Mouse (Mus musculus) cerebellum, adult 9-11 months (tissue): ENCODE data around the gene Cldn5.

Experiments used
- DNase-seq: peaks from one replicate; pipeline ENCODE4 v3.0.0; 2022

Cldn5 gene

DNA sequence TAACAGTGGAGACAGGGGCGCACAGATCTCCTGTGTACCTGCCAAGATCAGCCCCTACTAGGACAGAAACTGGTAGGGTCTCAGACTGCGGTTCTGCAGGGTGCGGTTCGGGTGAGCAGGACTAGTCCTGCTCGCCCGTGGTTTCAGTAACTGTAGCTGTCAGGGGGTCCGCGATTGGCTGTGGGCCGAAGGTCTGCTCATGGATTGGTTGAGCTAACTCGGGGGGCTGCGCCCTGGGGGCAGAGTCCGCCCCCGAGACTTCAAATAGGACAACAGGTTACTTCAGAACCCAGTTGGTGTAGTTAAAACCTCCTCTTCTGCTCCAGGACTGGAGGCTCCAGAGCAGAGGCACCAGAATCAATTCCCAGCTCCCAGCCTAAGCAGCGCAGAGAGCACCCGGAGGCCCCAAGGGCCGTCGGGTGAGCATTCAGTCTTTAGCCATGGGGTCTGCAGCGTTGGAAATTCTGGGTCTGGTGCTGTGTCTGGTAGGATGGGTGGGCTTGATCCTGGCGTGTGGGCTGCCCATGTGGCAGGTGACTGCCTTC is at the start of gene Cldn5:
TSS of gene Cldn5 (plus strand) at position 292 of the 545 bp plus-strand sequence.
- no peak for DNase-seq

- no peak for DNase-seq
Observed at GRCm38 (mm10) chr16:18727536-18728499, 48.8 kb upstream of the Cldn5 start.

- DNase-seq: no peak
Observed at GRCm38 (mm10) chr16:18729185-18729584, 47.5 kb upstream of the Cldn5 start.

GRCm38 (mm10) chr16:18730640-18731039 is 46.0 kb upstream of the Cldn5 start:
- DNase-seq: no peak

- no peak for DNase-seq
Observed at GRCm38 (mm10) chr16:18733100-18733956, 43.3 kb upstream of the Cldn5 start.

DNA sequence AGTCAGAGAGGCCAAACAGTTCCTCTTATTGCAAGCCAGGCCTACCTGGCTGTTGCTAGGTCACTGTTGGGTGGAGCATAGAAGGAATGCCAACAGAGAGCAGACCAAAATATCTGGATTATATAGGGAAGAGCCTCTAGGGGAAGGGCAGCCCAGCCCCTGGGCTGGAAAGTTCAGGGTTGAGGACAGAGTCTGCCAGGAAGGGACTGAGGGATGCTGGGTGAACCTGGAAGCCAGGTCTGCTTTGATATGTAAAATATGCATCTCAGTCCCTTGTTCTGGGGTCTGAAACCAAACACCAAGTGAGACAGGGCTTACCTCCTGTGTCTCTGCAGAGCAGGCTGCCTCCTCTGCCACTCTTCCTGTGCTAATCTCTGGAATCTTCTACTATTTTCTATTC is 38.3 kb upstream of the Cldn5 start:
- no peak for DNase-seq

DNA sequence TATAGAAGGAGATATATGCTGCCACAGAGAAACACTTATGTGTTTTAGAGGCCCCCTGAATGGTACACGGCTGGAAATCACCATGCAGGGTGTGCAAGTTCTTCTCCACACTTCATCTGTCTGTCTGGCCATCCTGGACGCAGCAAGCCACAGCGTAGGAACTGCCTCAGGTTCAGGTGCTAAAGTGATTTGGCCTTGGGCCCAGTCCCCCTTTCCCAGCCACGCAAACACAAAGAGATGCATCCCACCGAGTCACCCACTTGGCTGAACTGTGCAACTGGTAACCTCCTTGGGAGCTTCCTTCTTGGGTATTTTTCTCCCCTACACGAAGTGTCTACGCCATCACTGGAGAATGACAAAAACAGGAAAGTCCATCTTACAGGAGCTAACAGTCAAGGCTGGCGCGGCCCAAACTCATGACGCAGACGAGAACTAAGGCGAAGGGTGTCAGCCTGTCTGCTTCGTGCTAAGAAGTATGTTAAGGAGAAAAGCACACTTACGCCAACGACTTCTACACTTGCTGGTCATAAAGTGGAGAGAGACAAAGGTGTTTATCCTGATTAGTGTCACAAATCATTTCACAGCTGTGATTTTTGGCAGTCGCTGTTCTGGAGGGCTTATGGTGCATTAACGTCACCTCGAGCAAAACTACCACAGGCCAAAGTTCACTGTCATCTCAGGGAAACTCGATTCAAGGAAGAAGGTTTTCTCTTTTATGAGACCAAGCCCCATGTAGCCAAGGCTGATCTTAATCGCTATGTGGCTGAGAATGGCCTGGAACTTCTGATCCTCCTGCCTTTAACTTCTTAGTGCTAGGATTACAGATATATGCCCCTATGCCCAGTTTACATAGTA is 30.2 kb upstream of the Cldn5 start:
- no peak for DNase-seq

GRCm38 (mm10) chr16:18751101-18751500 is 25.5 kb upstream of the Cldn5 start:
- no peak for DNase-seq

DNA sequence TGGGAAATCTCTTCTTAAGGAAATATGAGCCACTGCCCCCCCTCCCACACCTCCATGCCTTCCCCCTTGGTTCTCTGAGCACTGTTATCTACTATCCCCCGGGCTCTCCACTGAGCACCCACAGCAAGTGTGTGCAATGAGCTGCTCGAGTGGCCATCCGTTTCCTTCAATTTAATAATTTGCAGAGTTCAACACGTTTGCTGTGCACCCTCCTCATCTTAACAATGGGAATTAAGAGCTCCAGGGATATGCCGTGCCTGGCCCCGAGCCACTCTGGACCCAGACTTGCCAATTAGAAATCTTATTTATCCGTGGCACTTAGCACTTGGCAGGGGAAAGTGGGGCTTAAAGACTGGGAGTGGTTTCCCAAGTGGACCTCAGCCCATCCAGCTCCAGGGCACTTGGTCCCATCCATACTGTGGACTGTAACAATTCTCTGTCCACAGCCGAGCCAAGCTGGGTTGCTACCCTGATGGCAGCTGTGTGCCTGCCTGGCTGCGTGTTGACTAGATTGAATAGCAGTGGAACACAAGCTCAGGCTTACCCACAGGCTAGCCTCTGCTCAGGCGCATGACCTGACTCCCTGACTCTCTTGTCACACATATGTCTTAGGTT is 24.7 kb upstream of the Cldn5 start:
- no peak for DNase-seq

- DNase-seq: no peak
Observed at GRCm38 (mm10) chr16:18761734-18762133, 14.9 kb upstream of the Cldn5 start.

DNA sequence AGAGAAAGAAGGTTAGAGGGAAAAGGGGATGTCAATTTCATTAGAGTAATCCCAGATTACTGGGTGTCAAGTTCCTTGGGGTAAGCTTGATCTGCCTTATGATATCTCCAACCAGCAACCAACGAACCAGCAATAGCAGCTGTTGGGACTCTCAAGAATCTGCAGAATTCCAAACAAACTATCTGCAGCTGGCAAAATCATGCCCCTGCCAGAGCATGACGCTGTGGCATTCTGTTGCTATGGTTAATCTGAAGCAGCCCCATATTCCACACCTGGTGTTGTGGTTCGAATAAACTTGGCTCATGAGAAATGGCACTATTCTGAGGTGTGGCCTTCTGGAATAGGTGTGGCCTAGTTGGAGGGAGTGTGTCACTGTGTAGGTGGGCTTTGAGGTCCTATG is 13.7 kb upstream of the Cldn5 start:
- no peak for DNase-seq

- DNase-seq: no peak
Observed at GRCm38 (mm10) chr16:18766390-18766789, 10.3 kb upstream of the Cldn5 start.

DNA sequence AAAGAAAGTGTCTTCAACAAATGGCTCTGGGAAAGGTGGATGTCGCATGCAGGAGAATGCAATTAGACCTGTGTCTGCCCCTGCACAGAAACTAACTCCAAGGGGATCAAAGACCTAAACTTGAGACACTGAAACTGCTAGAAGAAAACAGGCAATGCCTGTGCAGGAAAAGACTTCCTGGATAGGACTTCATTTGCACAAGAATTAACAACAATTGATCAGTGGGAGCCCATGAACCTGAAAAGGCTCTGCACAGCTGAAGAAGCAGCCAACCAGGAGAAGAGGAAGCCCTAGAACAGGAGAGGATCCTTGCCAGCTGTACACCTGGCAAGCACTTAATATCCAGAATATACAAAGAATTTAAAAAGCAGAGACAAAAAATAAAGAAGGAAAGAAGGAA is 7.1 kb upstream of the Cldn5 start:
- DNase-seq: no peak

DNA sequence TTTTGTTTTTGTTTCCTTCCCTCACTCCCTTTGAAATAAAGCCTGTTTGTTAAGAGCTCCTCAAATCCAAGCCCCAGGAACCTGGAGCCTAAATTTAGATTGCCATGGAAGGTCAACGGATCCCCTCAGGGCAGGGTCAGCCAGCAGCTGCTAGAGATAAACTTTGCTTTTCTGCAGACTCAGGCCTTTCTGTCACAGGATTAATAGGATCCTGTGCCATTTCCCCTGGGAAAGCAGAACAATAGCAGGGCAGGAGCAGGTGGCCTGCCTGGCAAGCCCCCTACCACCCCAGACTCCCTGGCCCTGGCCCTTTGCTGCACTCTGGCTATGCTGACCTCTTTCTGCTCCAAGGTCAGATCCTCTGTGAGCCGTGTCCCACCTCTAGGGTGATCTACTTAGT is 2.7 kb upstream of the Cldn5 start:
- no peak for DNase-seq

- DNase-seq: no peak
Observed at GRCm38 (mm10) chr16:18775621-18776555, 759 bp upstream of the Cldn5 start.

GRCm38 (mm10) chr16:18777101-18778080 is 744 bp downstream of the Cldn5 start:
- no peak for DNase-seq

DNA sequence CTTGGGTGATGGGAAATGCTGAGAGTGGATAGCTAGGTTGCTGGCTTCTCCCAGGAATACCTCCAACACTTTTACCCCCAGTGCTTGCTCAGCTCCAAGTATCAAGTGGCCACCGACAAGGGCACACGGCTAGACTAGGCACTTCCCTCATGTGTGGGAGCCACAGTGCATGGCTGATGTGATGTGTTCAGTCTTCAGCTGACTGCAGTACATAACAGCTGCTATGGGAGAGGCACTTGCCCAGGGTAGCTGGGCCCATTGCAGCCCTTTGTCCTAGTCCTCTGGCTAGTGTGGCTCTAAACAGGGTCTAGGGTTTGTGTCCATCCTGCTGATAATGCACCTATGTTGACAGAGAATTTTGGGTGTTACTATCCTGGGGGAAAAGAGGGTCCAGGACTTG is 1.8 kb downstream of the Cldn5 start:
- no peak for DNase-seq

- no peak for DNase-seq
Observed at GRCm38 (mm10) chr16:18781810-18782209, 5.2 kb downstream of the Cldn5 start.

- no peak for DNase-seq
Observed at GRCm38 (mm10) chr16:18785025-18785424, 8.4 kb downstream of the Cldn5 start.

- no peak for DNase-seq
Observed at GRCm38 (mm10) chr16:18785485-18785884, 8.8 kb downstream of the Cldn5 start.
